Mouse (Mus musculus) lung, postnatal 36 days (tissue): ENCODE measurements around the gene Sacs.
"Not testable (repeated sequence)": the region's sequence is repeated elsewhere in the genome, so short reads cannot be mapped to it uniquely, and the experiment has no call there.

ENCODE experiments used
- DNase-seq: peaks from one replicate; pipeline ENCODE4 v3.0.0; 2022; ENCODE audit warnings: mixed read lengths

Sacs gene

GRCm38 (mm10) chr14:61137994-61138726, at the start of gene Sacs:
TSS of gene Sacs (plus strand) at chr14:61138457.
- no peak for DNase-seq

- DNase-seq, result no peak
Observed at GRCm38 (mm10) chr14:61090955-61091354, 47.3 kb upstream of the Sacs start.

- DNase-seq, result peak; percentile 20
Observed at GRCm38 (mm10) chr14:61092073-61092472, 46.2 kb upstream of the Sacs start.

- peak; percentile 69 for DNase-seq
Observed at GRCm38 (mm10) chr14:61097974-61098625, 40.2 kb upstream of the Sacs start.

DNA sequence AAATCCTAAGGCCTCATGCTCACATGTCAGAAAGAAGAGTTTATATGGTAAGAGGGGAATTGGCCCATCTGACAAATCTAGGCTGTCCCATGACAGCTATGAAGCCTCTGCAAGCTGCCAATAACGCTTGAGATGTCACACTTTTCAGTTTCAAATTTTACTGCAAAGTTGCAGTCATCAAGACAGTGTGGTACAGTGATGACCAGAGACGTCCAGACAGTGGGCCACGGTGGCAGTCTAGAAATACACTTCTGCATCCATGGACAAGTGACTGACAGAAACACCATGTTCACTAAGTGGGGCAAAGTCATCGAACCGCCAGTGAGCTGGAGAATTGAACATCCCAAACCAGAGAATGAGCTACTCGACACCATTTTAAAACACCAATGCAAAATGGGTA, 37.5 kb upstream of the Sacs start:
- no peak for DNase-seq

- peak; percentile 37 for DNase-seq
Observed at GRCm38 (mm10) chr14:61106404-61106803, 31.9 kb upstream of the Sacs start.

GRCm38 (mm10) chr14:61108625-61109024, 29.6 kb upstream of the Sacs start:
- DNase-seq, result no peak

DNA sequence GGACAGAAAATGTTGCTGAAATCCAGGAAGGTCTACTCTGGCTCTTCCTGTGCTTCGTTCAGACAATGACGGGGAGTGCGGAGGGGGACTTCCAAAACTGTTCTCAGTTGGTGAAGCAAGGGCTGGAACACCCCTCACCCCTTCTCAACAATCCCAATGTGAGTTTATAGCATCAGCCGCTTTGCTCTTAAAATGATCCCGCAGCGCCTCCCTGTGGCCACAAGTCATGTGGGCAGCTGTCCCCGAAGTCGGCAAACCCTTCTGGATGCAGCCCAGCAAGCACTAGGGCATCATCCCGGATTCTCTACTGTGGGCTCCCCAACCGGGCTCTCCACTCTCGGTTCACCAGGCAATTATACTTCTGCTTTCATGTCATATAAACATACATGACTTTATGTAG, 25.9 kb upstream of the Sacs start:
- peak; percentile 78 for DNase-seq

GRCm38 (mm10) chr14:61124755-61125154, 13.5 kb upstream of the Sacs start:
- no peak for DNase-seq

- no peak for DNase-seq
Observed at GRCm38 (mm10) chr14:61125201-61125600, 13.1 kb upstream of the Sacs start.

GRCm38 (mm10) chr14:61127365-61127764, 10.9 kb upstream of the Sacs start:
- not testable (repeated sequence) for DNase-seq

DNA sequence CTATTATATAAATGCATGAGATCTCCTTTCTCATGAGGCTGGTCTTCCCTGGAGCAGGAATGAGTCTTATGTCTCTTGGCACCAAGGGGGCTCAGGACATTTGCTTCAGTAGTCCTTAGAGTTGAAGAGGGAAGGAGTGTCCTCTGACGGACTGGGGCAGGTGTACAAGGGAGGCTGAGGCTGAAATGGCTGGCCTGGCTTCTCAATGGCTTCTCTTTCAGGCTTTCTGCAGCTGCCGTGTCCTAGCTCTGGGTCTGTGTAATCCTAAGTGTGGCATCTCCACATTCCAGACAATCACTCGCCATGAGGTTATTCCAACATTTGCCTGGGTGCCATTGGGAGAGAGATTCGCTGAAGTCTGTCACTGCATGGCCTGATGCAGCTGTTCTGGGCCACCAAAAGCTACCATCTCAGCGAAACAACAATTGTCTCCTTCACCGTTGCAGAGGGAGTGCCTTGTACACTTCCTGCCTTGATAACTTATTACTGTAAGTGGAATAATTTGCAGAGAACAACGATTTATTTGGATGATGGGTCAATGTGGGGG, 9.2 kb upstream of the Sacs start:
- DNase-seq, result no peak

- DNase-seq, result no peak
Observed at GRCm38 (mm10) chr14:61132556-61132955, 5.7 kb upstream of the Sacs start.

DNA sequence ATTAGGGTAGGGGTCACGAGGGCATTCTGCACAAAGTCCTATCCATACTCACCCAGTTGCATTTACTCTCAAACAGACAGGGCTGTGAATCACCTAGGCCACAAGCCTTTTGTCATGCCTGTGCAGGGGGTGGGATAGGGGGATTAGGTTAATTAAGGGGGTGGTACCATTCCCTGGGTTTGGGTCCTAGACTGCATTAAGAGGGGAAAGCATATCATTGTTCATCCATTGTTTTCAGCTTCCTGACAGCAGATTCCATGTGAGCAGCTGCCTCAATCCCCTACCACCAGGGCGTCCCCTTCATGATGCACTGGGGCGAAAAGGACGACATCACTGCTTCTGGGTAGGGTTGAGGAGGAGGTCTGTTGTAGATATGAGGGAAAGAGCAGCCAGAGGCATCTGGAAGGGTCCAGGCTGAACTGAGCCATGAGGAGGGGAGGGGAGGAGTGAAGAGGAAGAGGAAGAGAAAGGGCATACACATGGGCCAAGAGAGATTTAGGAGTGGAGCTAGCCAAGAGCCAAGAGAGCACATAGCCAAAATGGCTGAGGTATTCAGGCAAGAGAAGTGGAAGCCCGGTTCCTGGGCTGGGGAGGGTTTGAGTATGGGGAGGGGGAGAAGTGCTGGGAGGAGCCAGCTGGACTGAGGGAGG, 3.8 kb upstream of the Sacs start:
- no peak for DNase-seq

DNA sequence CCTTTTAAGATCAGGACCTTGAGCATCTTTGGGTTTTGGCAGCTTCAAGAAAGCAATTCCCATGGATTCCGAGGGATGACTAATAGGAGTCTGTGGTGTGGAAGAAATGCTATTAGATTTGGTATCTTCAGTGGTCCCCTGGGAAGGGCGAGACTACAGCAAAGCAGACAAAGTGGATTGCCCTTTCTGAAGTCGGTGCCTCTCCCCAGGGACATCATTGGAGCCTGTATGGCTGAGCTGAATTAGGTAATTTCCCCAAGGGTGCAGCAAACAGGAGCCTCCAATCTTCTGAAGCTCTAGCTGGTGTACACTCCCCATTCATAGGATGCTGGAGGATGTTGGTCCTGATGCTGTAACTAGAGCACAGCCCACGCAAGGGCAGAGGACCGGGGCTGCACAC, 847 bp upstream of the Sacs start:
- no peak for DNase-seq

DNA sequence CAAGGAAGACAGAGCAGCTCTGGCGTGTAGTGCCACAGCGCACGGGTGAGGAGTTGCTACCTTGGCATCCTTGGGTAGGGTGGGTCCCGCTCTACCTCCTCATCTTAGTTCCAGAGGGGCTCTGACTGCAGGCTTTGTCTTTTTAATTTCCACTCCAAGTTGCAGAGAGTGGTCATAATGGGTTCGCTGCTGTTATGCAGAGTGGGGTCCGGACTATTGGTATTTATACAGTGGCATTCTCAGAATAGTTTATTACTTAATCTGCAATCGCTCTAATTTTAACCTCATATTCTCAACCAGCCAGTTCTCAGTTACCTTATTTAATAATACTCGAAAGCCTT, 440 bp downstream of the Sacs start:
- no peak for DNase-seq

DNA sequence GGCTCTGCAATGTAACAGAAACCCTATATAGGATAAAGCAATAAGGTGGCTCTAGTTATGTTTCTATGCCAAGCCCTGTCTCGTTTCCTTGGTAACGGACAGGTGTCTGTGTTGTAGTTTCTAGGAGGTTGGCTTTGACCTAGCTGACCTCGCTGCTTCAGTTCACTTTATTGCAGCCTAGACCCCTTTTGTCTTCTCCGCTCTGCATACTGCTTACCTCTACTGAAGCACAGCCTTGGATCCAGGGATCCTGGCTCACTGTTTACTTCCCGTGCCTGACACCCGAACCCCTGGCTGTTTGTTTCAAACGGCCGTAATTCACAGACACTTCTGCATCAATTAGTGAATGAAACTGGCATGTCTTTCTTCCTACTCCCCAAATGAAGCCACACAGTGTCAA, 5.1 kb downstream of the Sacs start:
- DNase-seq, result no peak

- peak; percentile 38 for DNase-seq
Observed at GRCm38 (mm10) chr14:61143869-61144268, 5.6 kb downstream of the Sacs start.

DNA sequence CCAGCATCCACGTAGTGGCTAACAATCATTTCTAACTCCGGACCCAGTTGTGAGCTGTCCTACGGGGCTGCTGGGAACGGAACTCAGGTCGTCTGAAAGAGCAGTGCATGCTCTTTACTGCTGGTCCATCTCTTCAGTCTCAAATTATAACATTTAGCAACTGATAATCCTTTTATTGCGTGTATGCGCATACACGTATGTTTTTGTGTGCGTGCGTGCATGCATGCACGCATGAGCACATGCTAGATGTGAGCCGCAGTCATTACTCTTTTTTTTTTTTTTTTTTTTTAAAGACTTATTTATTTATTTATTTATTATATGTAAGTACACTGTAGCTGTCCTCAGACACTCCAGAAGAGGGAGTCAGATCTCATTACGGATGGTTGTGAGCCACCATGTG, 12.2 kb downstream of the Sacs start:
- not testable (repeated sequence) for DNase-seq

GRCm38 (mm10) chr14:61154900-61155585, 16.8 kb downstream of the Sacs start:
- DNase-seq, result no peak

- no peak for DNase-seq
Observed at GRCm38 (mm10) chr14:61155687-61156086, 17.4 kb downstream of the Sacs start.

- not testable (repeated sequence) for DNase-seq
Observed at GRCm38 (mm10) chr14:61157426-61157825, 19.2 kb downstream of the Sacs start.

GRCm38 (mm10) chr14:61160920-61161319, 22.7 kb downstream of the Sacs start:
- DNase-seq, result no peak
